Mouse (Mus musculus) midbrain, postnatal 0 days (tissue): Measurements from ENCODE around the gene Ror2. TPM values are rescaled to one million over a fixed set of nuclear protein-coding genes. Genes with fewer than 3 reads are reported as not detected.

Source experiments
- ATAC-seq: fragments of 200-750 bp; cut with Nextera tagmentation; 2 replicates; pipeline ENCODE4 v1.8.0; 2017; ENCODE audit warnings: moderate number of reproducible peaks, mild to moderate bottlenecking, moderate TSS enrichment, moderate library complexity; ENCODE audit not compliant: low FRiP score
- DNase-seq: peaks from one replicate; pipeline ENCODE4 v3.0.0-alpha.2; 2015; ENCODE audit warnings: low spot score
- H3K27ac ChIP-seq: fragments of 300-500 bp; sonication (generic); 2 replicates; pipeline ENCODE4 v1.5.1; 2014; ENCODE audit warnings: low read depth, mild to moderate bottlenecking, low read length, mixed read lengths
- H3K27me3 ChIP-seq: fragments of 300-500 bp; sonication (generic); 2 replicates; pipeline ENCODE4 v1.6.1; 2014; ENCODE audit warnings: low read length, control low read depth, mixed read lengths; ENCODE audit not compliant: insufficient read depth
- H3K36me3 ChIP-seq: fragments of 300-500 bp; sonication (generic); 2 replicates; pipeline ENCODE4 v1.6.1; 2014; ENCODE audit warnings: low read length, control low read depth, mixed read lengths; ENCODE audit not compliant: insufficient read depth
- H3K4me1 ChIP-seq: fragments of 300-500 bp; sonication (generic); 2 replicates; pipeline ENCODE4 v1.6.1; 2014; ENCODE audit warnings: mild to moderate bottlenecking, control low read depth, antibody characterized with exemption, low read length, mixed read lengths; ENCODE audit not compliant: insufficient read depth
- H3K4me2 ChIP-seq: fragments of 300-500 bp; sonication (generic); 2 replicates; pipeline ENCODE4 v1.6.1; 2014; ENCODE audit warnings: low read depth, mild to moderate bottlenecking, low read length, mixed read lengths; ENCODE audit not compliant: poor library complexity, severe bottlenecking
- H3K4me3 ChIP-seq: fragments of 300-500 bp; sonication (generic); 2 replicates; pipeline ENCODE4 v1.5.1; 2014; ENCODE audit warnings: low read depth, mild to moderate bottlenecking, low read length, moderate library complexity
- H3K9ac ChIP-seq: fragments of 300-500 bp; sonication (generic); replicated peaks from 2 replicates; pipeline ENCODE4 v1.6.1; 2014; ENCODE audit warnings: mild to moderate bottlenecking, low read length, moderate library complexity, mixed read lengths; ENCODE audit not compliant: poor library complexity, severe bottlenecking
- H3K9me3 ChIP-seq: fragments of 300-500 bp; sonication (generic); 2 replicates; pipeline ENCODE4 v1.6.1; 2016; ENCODE audit warnings: low read length, control low read depth
- CTCF ChIP-seq: IDR thresholded peaks from 2 replicates; pipeline ENCODE4 v1.5.1; 2016; ENCODE audit warnings: antibody characterized with exemption, mild to moderate bottlenecking
- WGBS: fragments of 180-500 bp; shearing (Covaris S2); extraction: QIAGEN DNeasy Blood & Tissue Kit; methylation state at CpG from one replicate; pipeline ENCODE4 v1.1.7; 2014; 5-methylcytosine and 5-hydroxymethylcytosine counted together
- polyA plus RNA-seq: library from polyadenylated mRNA; unstranded; fragments of >200 nt; fragmentation: Nextera tagmentation; extraction: Ambion mirVana; gene quantifications from 2 replicates; pipeline ENCODE4 v1.2.1, GENCODE M21; 2015
- total RNA-seq: library from RNA; depleted of rRNA; stranded (reverse); fragments of >200 nt; gene quantifications from 2 replicates; pipeline ENCODE4 v1.2.3, GENCODE M21; 2014

Ror2 gene
- total and polyA plus RNA-seq, 2 experiments from 2014 or later: 2.0 to 5.8 TPM

DNA sequence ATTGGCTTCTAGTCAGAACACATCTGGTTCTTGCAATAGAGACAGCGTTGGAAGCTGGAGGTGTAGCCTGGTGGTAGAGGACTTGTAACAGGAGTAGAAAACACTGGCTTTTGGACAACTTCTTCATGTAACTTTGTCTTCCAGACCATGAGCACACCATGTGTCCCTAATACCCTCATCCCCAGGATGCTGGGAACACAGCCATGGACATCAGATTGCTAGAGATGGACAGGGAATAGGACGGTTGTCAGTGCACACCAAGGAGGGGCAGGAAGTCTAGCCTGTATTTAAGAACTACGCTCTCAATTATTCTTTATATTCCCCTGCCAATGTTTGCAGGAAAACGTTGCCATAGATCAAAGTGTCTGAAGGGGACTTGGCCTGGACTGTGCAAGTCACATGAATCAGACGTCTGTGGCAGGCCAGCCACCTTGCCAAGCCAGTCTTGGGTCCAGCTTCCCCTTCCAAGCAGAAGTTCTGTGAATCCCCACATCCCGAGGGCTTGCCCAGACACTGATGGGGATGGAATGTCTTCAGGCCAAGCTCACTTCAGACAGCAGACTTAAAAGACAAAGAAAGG, 68.4 kb downstream of the Ror2 start:
- Histone ChIP-seq H3K27me3 (no peaks in the 10 kb centered on the region), H3K9me3 (no peaks in the 10 kb centered on the region), H3K9ac (no peak overlapping the region), H3K4me3 (no peak overlapping the region), H3K4me2 (no peak overlapping the region), H3K36me3 (no peaks in the 10 kb centered on the region), H3K4me1 (0 out of 2 replicates have a peak, but pooled peaks cover 2% of the 10 kb centered on the region), H3K27ac (no peak overlapping the region)
- DNase-seq (no peak), ATAC-seq (no peak)
- WGBS: 72% methylated on average over 6 of the region's 6 CpGs
- no peak for TF ChIP-seq CTCF

DNA sequence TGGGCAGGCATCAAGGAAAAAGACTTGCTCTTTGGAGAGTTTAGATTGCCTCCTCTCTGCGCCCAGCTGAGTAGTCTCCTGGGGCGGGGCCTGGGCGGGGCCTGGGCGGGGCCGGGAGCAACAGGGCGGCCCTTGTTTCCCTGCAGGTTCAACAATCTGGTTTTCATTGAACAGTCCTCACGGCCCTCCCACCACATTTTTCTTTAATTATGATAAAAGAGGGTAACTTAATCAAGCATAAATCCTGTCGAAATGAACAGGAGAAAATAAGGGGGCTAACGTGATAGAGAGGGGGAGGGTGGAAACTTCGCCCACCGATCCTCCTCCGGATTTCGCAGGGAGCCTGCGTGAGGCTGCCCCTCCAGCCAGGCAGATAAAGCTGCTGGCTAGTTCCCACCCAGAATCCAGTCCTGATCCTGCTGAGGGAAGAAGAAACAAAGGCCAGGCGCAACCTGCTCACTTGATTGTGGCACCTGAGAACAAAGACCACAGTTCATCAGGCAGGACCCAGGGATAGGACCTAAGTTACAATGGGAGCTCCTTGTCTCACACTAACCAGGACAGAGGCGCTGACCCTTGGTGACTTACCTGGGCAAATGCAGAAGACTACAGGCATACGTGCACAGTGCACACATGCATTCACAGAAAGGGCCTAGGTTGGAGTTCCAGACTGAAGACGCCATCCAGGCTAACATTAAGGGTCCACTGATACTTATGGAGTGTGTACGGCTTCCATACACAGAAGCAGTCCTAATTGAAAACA, 73.8 kb downstream of the Ror2 start:
- H3K4me3 ChIP-seq: peak overlapping the region; percentile 8; the same call in 1 of the 2 replicates
- no peaks in the 10 kb centered on the region for H3K27me3 ChIP-seq
- H3K4me1 ChIP-seq: peaks cover 7% of the 10 kb centered on the region; the same call in 1 of the 2 replicates
- 0 out of 2 replicates have a peak, but pooled peaks have one; percentile 29 for TF ChIP-seq CTCF
- H3K36me3 ChIP-seq: no peaks in the 10 kb centered on the region
- ATAC-seq: peak; percentile 69; the same call in 1 of the 2 replicates
- WGBS: 16% methylated on average over 17 of the region's 19 CpGs
- no peak overlapping the region for H3K27ac ChIP-seq
- DNase-seq: peak; percentile 30
- no peaks in the 10 kb centered on the region for H3K9me3 ChIP-seq
- H3K9ac ChIP-seq: no peak overlapping the region
- H3K4me2 ChIP-seq: peak overlapping the region; percentile 44

DNA sequence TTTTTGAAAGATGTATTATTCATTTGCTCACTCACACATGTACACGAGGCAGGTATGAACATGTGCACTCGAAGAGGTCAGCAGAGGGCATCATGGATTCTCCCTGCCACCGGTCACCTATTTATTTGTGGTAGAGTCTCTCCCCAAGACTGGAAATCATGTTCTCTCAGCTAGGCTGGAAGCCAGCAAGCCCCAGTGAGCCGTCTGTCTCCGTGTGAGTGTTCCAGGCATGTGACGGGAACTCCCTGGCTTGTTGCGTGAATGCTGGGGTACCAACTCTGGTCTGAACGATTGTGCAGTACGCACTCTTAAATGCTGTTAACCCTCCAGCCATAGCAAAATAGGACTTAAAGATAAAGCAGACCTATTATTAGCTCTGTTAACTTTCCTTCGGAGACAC, 77.4 kb downstream of the Ror2 start:
- Histone ChIP-seq H3K9me3 (no peaks in the 10 kb centered on the region), H3K4me1 (peaks cover 7% of the 10 kb centered on the region; the same call in 1 of the 2 replicates), H3K9ac (no peak overlapping the region), H3K4me3 (no peak overlapping the region), H3K36me3 (no peaks in the 10 kb centered on the region), H3K27ac (no peak overlapping the region), H3K4me2 (no peak overlapping the region), H3K27me3 (no peaks in the 10 kb centered on the region)
- no peak for DNase-seq
- WGBS: 76% methylated on average over 10 of the region's 10 CpGs
- no peak for ATAC-seq
- TF ChIP-seq CTCF: no peak

DNA sequence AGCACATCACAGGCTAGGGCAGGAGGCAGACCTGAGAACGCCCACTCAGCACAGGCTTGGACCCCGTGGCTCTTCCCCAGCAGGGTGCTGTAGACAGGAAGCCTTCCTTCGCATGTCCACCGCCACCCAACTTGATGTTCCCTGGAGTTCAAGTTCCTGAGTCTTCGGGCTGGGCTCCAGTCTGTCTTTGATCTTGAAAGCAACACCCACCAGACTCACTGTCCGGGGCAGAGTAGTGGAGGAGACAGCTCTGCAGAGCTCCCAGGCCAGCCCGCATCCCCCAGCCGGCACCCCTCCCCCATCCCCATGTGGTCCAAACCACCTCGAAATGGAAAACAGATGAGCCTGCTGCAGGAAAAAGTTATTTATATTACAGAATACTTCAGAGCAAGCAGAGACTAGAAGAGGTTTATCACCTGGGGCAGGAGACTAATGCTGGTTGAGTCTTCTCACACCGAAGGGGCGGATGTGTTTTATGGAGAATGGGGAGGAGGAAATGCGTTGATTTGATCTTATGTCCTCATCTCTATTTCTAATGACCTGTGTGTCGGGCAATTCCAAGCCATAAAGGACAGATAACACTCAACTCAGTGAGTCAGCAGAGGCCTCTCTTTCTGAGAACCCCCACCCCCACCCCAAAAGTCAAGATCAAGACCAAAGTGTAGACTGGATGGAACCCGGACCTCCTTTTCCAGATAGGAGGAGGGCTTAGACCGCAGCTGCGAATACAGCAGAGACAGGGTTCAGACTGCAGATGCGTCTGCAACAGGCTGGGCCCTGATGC, 80.6 kb downstream of the Ror2 start:
- peaks cover 7% of the 10 kb centered on the region; the same call in 1 of the 2 replicates for H3K4me1 ChIP-seq
- WGBS: 68% methylated on average over 17 of the region's 17 CpGs
- H3K27me3 ChIP-seq: no peaks in the 10 kb centered on the region
- no peak for ATAC-seq
- DNase-seq: no peak
- TF ChIP-seq CTCF: no peak
- H3K9me3 ChIP-seq: no peaks in the 10 kb centered on the region
- no peak overlapping the region for H3K9ac ChIP-seq
- no peaks in the 10 kb centered on the region for H3K36me3 ChIP-seq
- H3K27ac ChIP-seq: no peak overlapping the region; the same call in 1 of the 2 replicates
- H3K4me3 ChIP-seq: no peak overlapping the region
- no peak overlapping the region for H3K4me2 ChIP-seq

DNA sequence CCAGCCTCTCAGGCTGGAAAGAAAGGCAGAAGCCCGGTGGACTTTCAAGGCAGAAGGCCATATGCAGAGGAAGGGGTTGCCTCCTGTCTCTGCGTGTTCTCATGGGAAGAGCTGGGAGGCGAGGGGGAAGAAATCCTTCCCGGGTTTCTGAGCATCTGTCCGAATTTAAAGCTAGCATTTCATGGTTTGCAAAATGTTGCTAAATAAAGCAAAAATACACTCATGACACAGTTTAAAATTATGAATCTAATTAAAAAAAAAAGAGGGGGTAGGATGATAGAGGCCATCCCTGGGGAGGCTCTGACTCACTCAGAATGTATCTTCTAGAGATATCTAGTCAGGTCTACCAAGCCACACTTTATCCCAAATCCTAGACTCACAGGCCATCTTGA, 83.5 kb downstream of the Ror2 start:
- Histone ChIP-seq H3K9me3 (no peaks in the 10 kb centered on the region), H3K36me3 (no peaks in the 10 kb centered on the region), H3K4me3 (no peak overlapping the region), H3K27ac (no peak overlapping the region), H3K4me1 (peaks cover 7% of the 10 kb centered on the region; the same call in 1 of the 2 replicates), H3K9ac (no peak overlapping the region; the same call in 1 of the 2 replicates), H3K4me2 (no peak overlapping the region), H3K27me3 (no peaks in the 10 kb centered on the region)
- no peak for ATAC-seq
- no peak for DNase-seq
- no peak for TF ChIP-seq CTCF
- WGBS: 58% methylated on average over 5 of the region's 5 CpGs
